Mouse (Mus musculus) liver, adult 2 months (tissue): ENCODE results near the gene Eef1a1.

Experiments used
- CTCF ChIP-seq: fragments of 200-500 bp; IDR thresholded peaks from 2 replicates; pipeline ENCODE4 v1.5.1; 2011; ENCODE audit warnings: low read depth, low read length, control low read depth
- POLR2A ChIP-seq: fragments of 200-500 bp; IDR thresholded peaks from 2 replicates; pipeline ENCODE4 v1.6.1; 2011; ENCODE audit warnings: low read length, control low read depth; ENCODE audit not compliant: insufficient read depth; ENCODE audit errors: extremely low read depth

GRCm38 (mm10) chr9:78447973-78448873 lies 40.7 kb downstream of the Eef1a1 start, which contains the start of the genes Mto1 and Gm17324:
- TF ChIP-seq POLR2A (peak; percentile 69), CTCF (no peak)
